Mouse (Mus musculus) heart, adult 2 months (tissue): ENCODE results near the gene Slc11a1.

Source experiments
- CTCF ChIP-seq: fragments of 200-600 bp; IDR thresholded peaks from 2 replicates; pipeline ENCODE4 v1.8.1; 2022; ENCODE audit warnings: antibody characterized with exemption, mild to moderate bottlenecking, moderate library complexity
- EP300 ChIP-seq: fragments of 200-500 bp; IDR thresholded peaks from 2 replicates; pipeline ENCODE4 v1.6.1; 2011; ENCODE audit warnings: low read depth, low read length, control low read depth; ENCODE audit not compliant: insufficient read depth
- POLR2A ChIP-seq: fragments of 200-500 bp; IDR thresholded peaks from 2 replicates; pipeline ENCODE4 v1.6.1; 2011; ENCODE audit warnings: mild to moderate bottlenecking, low read depth, low read length, control low read depth; ENCODE audit not compliant: insufficient read depth

- 0 out of 2 replicates have a peak, but pooled peaks have one; percentile 26 for TF ChIP-seq EP300
- TF ChIP-seq POLR2A, result peak; percentile 88
- TF ChIP-seq CTCF, result peak; percentile 88
Observed at GRCm38 (mm10) chr1:74386714-74387385, 11.9 kb downstream of the Slc11a1 start.
